Mouse (Mus musculus) T-cell, adult 2 months (primary cell): ENCODE data around the gene Bmpr1a.

Experiments
- DNase-seq: peaks from one replicate; pipeline ENCODE4 v3.0.0; 2022; ENCODE audit warnings: low spot score

Gene Bmpr1a

DNA sequence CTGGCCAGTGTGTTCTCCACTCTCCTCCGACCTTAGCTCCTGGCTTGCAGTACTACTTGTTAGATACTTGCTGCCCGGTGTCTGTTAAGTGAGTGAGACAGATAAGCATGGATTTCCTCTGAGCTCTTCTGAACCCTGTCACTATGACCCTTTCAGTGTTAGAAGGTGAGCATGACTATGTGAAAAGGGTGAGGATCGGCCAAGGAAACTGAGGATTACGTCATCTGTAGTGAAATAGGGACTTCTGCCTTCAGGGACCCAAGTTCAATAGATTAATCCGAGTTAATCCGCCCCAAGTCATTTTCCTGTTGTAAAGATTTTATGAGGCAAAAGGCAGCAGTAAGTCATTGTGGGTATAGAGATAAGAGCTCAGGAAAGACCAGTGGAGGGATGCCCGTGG lies 2.2 kb upstream of the Bmpr1a start:
- no peak for DNase-seq

GRCm38 (mm10) chr14:34504377-34504776 lies 1.2 kb upstream of the Bmpr1a start:
- no peak for DNase-seq

GRCm38 (mm10) chr14:34503759-34504158 lies 618 bp upstream of the Bmpr1a start:
- DNase-seq = no peak

DNA sequence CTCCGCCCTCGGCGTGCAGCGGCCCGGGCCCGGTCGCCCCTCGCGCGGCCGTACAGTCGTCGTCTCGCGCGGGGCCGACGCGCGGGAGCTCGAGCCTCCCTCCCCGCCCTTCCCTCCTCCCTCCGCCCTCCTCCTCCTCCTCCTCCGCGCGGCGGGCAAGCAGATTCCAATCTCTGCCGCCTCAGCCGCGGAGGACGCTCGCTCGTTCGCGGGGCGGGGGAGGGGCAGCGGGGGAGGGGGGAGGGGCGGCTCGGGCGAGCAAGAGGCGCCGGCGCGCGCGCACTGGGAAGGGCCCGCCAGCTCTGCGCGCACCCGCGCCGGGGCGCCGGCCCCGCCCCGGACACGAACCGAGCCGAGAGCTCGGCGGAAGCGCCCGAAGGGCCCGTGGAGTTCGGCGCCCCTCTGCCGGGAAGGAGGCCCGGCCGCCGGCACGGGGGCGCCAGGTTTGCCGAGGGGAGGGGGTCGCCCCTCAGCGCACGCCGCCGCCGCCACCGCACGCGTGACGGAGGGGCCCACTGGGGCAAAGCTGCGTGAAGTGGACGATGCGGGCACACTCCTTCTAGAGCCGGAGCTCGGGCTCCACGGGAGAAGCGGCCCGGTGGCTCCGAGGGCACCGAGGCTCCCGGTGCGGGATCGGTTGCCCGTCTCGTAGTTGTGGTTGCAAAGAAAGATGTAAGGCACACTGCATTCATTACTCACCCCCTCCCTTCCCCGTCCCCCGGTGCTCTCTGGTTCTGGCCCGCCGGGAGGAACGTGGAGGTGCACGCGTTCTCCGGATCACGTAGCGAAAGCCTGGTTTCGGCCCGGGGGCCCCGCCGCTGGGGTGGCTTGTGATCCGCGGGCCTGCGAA lies 441 bp downstream of the Bmpr1a start:
- peak; percentile 69 for DNase-seq

DNA sequence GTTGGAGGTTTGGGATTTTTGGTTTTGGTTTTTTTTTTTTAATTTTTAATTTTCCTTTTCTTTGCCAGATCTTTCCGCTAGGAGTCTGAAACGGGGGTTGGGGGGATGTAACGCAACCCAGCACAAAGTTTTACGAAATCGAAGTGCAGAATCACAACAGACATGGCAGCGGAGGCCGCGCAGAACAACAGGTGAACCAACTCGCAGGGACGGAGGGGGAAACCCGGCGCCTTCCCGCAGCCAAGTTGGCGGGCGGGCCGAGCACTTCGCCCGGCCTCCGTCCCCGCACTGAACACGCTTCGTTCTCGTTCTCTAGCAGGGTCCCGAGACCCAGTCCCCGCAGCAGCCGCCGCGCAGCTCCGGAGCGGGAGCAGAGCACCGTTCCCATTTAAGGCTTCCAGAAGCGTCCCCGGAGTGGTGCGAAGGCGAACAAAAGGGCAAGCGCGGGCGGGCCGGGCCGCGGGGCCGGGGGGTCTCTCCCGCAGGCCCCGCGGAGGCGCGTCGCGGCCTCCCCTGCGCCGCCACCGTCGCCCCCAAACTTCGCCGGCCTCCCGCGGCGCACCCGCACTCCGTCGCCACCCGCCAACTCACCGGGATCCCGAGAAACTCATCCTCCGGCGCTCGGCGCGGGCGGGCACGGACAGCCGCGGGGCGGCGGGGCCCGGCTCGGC lies 1.2 kb downstream of the Bmpr1a start:
- DNase-seq = peak; percentile 31

GRCm38 (mm10) chr14:34501447-34501803 lies 1.7 kb downstream of the Bmpr1a start:
- no peak for DNase-seq

DNA sequence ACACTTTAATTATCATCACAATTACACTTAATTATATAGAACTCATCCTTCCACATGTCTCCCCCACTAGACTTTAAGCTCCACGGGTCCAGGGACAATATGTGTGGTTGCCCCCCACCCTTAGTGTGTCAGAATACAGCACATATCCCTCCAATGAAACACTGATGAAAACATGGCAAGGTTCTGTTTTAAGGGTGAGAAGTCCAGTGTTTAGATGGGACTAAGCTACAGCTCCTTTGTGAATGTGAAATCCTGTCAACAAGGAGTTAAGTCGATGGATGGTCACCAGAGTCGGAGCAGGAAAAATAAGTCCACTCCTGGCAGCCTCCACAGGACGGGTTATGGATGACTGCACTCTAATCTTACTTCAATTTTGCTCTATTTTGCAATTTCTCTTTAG lies 2.8 kb downstream of the Bmpr1a start:
- DNase-seq = no peak

GRCm38 (mm10) chr14:34499664-34500063 lies 3.5 kb downstream of the Bmpr1a start:
- no peak for DNase-seq

DNA sequence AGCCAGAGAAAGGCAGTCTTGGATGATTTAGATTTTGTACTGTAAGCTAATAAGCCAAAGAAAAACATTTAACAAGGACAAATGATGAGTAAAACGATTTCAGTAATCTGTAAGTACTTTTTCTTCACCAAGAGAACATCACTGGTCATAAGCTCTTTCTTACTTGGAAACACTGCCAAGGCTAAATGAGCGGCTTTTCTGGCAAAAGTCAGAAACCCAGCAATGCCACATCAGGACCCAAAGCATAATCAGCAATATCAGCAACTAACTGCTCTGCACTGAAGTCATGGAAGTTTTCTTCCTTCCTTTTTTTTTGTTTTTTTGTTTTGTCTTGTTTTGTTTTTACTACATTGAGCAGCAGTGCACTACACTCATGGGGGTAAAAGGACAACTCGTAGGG lies 5.8 kb downstream of the Bmpr1a start:
- no peak for DNase-seq

DNA sequence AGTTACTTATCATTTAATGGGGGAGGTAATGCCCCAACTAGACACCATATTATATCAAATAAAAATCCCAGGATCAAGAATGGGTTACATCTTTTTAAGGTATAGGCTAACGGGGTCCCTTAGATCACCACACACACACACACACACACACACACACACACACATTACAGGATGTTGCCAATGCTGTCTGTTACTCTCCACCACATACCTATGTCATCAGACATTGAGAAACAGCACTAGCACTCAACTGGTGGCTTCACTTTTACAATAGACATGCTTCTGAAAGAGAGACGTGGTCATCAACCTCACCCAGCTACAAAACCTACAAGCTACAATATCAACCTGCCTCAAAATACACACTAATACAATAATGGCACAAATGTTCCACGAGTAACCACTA lies 9.5 kb downstream of the Bmpr1a start:
- no peak for DNase-seq

DNA sequence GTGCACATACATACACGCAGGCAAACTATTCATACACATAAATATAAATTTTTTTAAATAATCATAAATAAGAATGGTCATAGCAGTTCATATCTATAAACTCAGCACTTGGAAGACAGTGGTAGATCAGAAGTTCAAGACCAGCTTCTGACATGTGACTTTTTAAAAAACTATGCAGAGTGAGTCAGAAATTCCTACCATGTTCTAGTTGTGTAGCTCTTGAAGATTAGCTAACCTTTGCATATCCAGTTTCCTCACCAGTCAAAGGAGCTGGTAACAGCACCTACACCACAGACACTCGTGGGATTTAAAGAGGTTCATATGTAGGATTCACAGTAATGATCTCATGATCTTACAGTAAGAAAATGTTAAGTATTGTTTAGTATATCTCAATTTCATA lies 10.5 kb downstream of the Bmpr1a start:
- no peak for DNase-seq

DNA sequence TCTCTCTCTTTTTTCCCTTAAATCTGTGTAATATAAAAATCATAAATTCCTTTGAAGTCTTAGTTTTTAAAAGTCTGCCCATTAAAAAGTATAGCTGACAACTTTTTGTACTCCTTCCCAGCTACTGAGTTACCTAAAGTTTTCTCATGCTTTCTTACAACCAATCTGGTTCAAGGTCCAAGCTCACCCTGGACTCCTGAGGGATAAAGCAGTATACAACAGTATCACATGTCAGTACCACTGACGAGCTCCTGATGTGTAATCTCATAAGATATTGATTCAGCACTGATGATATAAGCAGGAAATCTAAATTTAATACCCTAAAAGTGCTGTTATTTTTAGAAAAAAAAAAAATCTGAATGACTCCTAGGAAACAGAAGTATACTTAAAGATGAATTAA lies 12.2 kb downstream of the Bmpr1a start:
- no peak for DNase-seq

DNA sequence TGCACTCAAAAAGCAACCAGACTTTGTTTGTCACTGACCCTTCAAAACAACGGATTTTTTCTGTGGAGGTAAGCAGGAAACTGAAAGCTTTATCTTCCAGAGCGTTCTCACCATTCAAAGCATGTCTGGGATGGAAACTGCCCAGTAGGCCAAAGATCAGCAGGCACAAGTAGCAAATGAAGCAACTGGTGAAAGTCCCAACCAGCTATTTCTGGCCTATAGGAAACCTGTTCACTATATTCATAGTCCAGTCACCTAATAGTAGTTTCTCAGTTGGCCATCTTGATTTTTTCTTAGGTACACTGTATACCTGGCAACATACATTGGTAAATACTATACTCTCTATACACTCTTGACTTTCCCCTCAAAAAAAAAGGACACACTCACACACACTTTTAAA lies 13.2 kb downstream of the Bmpr1a start:
- DNase-seq = no peak

DNA sequence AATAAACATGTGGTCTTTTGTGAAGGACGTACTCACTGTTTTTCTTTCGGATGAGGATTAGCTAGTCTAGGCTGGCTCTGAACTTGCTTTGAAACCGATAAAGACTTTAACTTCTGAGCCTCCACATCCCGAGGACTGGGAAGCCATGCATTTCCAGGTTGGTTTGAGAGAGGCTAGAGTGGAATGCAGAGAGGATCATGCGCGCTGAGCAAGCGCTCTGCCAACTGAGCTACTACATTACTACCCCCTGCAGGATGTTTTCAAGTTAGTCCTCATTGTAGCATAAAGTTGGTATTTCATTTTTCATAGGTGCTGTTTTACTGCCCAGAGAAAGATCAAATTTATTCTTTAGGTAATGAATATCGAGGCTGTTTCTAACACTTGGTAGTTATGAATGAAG lies 17.0 kb downstream of the Bmpr1a start:
- DNase-seq = no peak

DNA sequence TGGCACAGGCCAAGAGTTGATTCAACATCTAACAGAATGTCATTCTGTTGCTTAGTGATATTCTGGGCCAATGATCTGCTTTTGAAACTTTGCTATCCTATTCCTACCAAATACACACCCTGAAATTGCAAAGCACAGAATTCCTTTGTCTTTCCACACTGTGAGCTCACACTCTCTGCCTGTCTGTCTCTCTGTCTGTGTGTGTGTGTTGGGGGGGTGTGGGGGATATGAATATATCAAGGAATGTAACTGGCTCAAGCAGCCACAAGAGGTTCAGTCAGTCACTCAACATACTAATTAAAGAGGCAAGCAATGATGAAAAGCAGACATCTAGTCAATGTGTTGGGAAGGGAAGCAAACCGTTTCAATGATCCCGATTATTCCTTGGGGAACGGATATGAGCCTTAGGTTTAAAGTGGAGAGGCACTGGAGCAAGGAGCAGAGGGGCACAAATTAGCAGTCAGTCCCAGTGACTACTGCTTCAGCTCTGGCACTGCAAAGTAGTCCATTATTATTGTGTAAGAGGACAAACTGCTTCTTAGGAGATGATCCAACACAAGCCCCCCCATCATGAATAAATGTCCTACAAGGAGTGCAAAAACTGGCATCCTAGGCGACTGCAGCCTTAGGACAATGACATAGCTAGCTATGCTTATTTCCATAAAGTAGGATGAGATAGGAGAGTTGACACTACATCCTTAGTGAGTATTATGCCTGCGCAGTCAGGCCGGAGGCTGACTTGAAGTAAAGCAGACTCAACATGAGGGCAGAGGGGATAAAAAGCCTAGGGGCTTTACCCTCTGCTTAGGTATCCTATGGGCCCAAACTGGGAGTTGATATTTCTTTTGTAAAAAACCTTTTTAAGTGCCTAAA lies 19.4 kb downstream of the Bmpr1a start:
- DNase-seq = no peak

DNA sequence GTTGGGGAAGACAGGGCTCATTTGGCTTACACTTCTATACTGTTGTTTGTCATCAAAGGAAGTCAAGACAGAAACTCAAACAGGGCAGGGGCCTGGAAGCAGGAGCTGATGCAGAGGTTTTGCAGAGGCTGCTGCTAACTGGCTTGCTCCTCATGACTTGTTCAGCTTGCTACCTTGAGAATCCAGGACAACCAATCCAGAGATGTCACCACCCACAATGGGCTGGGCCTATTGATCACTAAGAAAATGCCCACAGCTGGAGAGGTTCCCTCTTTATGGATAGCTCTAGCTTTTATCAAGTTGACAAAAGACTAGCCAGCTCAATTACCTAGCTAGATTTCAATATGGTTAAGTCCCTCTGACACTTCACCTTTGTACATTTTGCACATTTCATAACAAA lies 31.6 kb downstream of the Bmpr1a start:
- DNase-seq = no peak

DNA sequence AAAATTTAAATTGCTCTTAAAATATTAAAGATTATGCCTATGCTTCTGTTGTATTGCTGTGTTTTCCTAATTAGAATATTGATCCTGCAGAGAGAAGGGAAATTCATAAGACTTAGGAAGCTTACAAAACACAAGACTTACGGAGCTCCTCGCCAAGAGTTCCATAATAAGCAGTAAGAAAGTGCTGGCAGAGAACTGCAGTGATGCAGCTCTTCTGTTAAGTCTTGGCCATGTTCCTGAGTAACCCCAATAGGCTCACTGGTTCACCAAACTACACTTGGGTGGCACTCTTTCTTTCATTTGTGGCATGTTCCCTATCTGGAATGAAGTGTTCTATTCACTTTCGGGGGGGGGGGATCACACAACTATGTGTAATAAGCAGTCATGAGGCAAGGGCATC lies 36.9 kb downstream of the Bmpr1a start:
- no peak for DNase-seq

DNA sequence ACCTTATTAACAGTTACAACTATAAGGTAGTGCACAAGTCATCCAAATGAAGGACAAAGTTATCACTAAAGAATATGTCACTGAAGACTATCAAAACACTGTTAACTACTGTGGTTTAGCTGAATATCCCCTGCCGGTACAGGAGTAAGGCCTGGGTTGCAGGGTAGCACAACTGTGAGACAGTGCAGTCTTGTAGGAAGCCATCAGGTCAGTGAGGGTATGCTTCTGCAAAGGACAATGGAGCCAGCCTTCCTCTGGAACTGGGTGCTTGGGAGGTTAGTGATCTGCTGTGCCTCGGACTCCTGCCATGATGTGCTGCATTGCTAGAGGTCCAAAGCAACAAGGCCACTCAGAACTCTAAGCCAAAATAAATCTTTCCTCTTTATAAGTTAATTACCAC lies 43.8 kb downstream of the Bmpr1a start:
- no peak for DNase-seq

DNA sequence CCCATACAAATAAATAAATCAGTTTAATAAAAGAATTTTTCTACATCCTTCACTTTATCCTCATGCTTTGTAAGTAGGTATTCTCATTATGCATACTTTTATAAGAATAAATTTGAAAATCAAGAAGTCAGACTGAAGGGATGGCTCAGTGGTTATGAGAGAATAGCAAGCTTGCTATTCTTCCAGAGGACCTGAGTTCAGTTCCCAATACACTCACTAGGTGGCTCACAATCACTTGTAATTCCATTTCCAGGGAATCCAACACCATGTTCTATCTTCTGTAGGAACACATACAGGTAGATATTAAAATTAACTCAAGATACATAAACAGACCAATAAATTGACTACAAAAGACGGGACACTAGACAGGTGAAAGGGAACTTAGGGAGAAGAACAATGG lies 44.3 kb downstream of the Bmpr1a start:
- no peak for DNase-seq

- DNase-seq = no peak
These were observed 48.9 kb downstream of the Bmpr1a start for GRCm38 (mm10) chr14:34454282-34454681.

GRCm38 (mm10) chr14:34453648-34454047 lies 49.5 kb downstream of the Bmpr1a start:
- DNase-seq = no peak

DNA sequence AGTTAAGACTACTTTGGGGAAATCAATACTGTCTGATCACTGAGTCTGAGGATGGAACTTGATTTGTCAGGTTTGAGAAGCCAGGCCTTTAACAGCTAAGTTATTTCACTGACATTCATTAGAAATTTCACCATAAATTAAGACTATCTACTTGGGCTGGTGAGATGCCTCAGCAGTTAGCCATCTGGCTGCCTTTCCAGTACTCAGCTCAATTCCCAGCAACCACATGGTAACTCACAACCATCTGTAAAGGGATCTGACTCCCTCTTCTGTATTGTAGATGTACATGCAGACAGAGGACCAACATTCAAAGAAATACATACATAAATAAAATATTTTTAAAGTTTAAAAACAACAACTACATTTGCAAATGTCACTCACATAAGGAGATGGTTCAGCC lies 51.3 kb downstream of the Bmpr1a start:
- no peak for DNase-seq

DNA sequence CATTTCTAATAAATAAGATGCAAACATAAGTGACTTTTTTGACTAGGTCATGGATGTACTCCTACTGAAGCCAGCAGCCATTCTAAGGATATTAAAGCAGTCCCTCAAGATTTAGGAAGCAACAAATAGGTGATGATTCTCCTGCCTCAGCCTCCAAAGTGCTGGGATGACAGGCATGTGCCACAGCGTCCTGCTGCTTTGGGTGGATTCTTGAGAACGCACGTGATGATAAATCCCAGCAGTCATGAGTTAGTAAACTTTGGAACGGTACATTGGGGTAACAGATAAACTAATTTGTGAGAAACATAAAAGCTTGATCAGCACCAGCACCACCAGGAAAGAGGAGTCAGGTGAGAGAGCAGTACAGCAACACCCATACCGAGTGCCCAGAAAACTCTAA lies 52.7 kb downstream of the Bmpr1a start:
- no peak for DNase-seq
